Comparison of ENCODE assay signal across 18 mouse cellular contexts in genomic region chr2:25798065-25798464, GRCm38 (mm10). TPM values are rescaled to one million over a fixed set of nuclear protein-coding genes. Genes with fewer than 3 reads are reported as not detected.
"Had no signal": no experiment of that assay in that cellular context is flagged by ENCODE, and none has a peak within 500 bp of the region (broad histone marks: within the 10 kb centered on the region; RNA-seq: fewer than 3 reads in every experiment).

No protein-coding gene starts in this region.

- H3K4me1 ChIP-seq: limb, embryonic 12.5 days; lung, embryonic 15.5 days had no signal

- H3K27ac ChIP-seq: kidney, postnatal 0 days; limb, embryonic 12.5 days; liver, embryonic 13.5 days; lung, embryonic 15.5 days; macrophage; midbrain, embryonic 12.5 days; stomach, postnatal 0 days had no signal

- H3K27me3 ChIP-seq: limb, embryonic 12.5 days; lung, embryonic 15.5 days; midbrain, embryonic 12.5 days had no signal

- H3K9ac ChIP-seq: limb, embryonic 12.5 days; liver, embryonic 13.5 days; liver, postnatal 0 days; lung, embryonic 15.5 days; midbrain, embryonic 12.5 days had no signal

- H3K9me3 ChIP-seq: limb, embryonic 12.5 days; liver, embryonic 13.5 days; lung, embryonic 15.5 days; megakaryocyte, embryonic 14.5 days; midbrain, embryonic 12.5 days had no signal

- ATAC-seq: liver, postnatal 0 days had no signal

- H3K36me3 ChIP-seq: limb, embryonic 12.5 days; liver, embryonic 13.5 days; lung, embryonic 15.5 days; midbrain, embryonic 12.5 days had no signal

- H3K4me3 ChIP-seq: limb, embryonic 12.5 days; liver, embryonic 13.5 days; lung, embryonic 15.5 days; megakaryocyte, embryonic 14.5 days; midbrain, embryonic 12.5 days had no signal

- DNase-seq: kidney, adult 9 months; kidney, postnatal 36 days; liver; liver, embryonic 13.5 days; liver, postnatal 0 days; lung, postnatal 14 days; thymus, postnatal 4 days had no signal

- H3K4me2 ChIP-seq: limb, embryonic 12.5 days; liver, embryonic 13.5 days; lung, embryonic 15.5 days; midbrain, embryonic 12.5 days had no signal

RNA-seq across cellular contexts. Expression of gene Gm13539, which starts 16.0 kb away (rescaled TPM):
- total RNA-seq: left cerebral cortex, postnatal 36 days; midbrain, postnatal 0 days had no signal
- polyA plus RNA-seq: kidney, postnatal 0 days; limb, embryonic 12.5 days; liver, embryonic 13.5 days; liver, postnatal 0 days; lung, embryonic 15.5 days; macrophage; midbrain, embryonic 12.5 days; midbrain, postnatal 0 days; neural tube, embryonic 14.5 days had no signal

RNA-seq across cellular contexts. Expression of gene Glt6d1, which starts 17.6 kb away (rescaled TPM):
- total RNA-seq: left cerebral cortex, postnatal 36 days; midbrain, postnatal 0 days had no signal
- polyA plus RNA-seq: kidney, postnatal 0 days; limb, embryonic 12.5 days; liver, embryonic 13.5 days; liver, postnatal 0 days; lung, embryonic 15.5 days; macrophage; midbrain, embryonic 12.5 days; midbrain, postnatal 0 days; neural tube, embryonic 14.5 days; stomach, postnatal 0 days; thymus, postnatal 0 days had no signal

RNA-seq across cellular contexts. Expression of gene Lcn11, which starts 21.2 kb away (rescaled TPM):
- total RNA-seq: left cerebral cortex, postnatal 36 days; midbrain, postnatal 0 days had no signal
- polyA plus RNA-seq: kidney, postnatal 0 days; limb, embryonic 12.5 days; liver, embryonic 13.5 days; liver, postnatal 0 days; lung, embryonic 15.5 days; macrophage; midbrain, embryonic 12.5 days; midbrain, postnatal 0 days; neural tube, embryonic 14.5 days; stomach, postnatal 0 days had no signal

RNA-seq across cellular contexts. Expression of gene Lcn9, which starts 24.9 kb away (rescaled TPM):
- total RNA-seq: left cerebral cortex, postnatal 36 days; midbrain, postnatal 0 days had no signal
- polyA plus RNA-seq: kidney, postnatal 0 days; limb, embryonic 12.5 days; liver, embryonic 13.5 days; liver, postnatal 0 days; lung, embryonic 15.5 days; macrophage; midbrain, embryonic 12.5 days; midbrain, postnatal 0 days; neural tube, embryonic 14.5 days; stomach, postnatal 0 days had no signal

RNA-seq across cellular contexts. Expression of gene Lcn3, which starts 32.7 kb away (rescaled TPM):
- total RNA-seq: left cerebral cortex, postnatal 36 days; midbrain, postnatal 0 days had no signal
- polyA plus RNA-seq: kidney, postnatal 0 days; limb, embryonic 12.5 days; liver, embryonic 13.5 days; liver, postnatal 0 days; lung, embryonic 15.5 days; macrophage; midbrain, embryonic 12.5 days; midbrain, postnatal 0 days; neural tube, embryonic 14.5 days; stomach, postnatal 0 days had no signal
